Mouse (Mus musculus) olfactory bulb, adult 2 months (tissue): ENCODE data around the gene Rnf144b. TPM values are rescaled to one million over a fixed set of nuclear protein-coding genes. Genes with fewer than 3 reads are reported as not detected.
A peak's percentile ranks its signal among the peaks of the same experiment; 100 is the strongest.

Experiments
- H3K27ac ChIP-seq: fragments of 200-500 bp; 2 replicates; pipeline ENCODE4 v1.5.1; 2012; ENCODE audit warnings: low read depth, low read length; ENCODE audit not compliant: insufficient read depth
- H3K4me1 ChIP-seq: fragments of 200-500 bp; 2 replicates; pipeline ENCODE4 v1.6.1; 2012; ENCODE audit warnings: low read length; ENCODE audit not compliant: control insufficient read depth, insufficient read depth
- H3K4me3 ChIP-seq: fragments of 200-500 bp; 2 replicates; pipeline ENCODE4 v1.5.1; 2012; ENCODE audit warnings: mild to moderate bottlenecking, low read depth, low read length, moderate library complexity; ENCODE audit not compliant: insufficient read depth
- CTCF ChIP-seq: fragments of 200-500 bp; IDR thresholded peaks from 2 replicates; pipeline ENCODE4 v1.5.1; 2012; ENCODE audit warnings: low read depth, mild to moderate bottlenecking, low read length, moderate library complexity; ENCODE audit not compliant: insufficient read depth
- POLR2A ChIP-seq: fragments of 200-500 bp; IDR thresholded peaks from 2 replicates; pipeline ENCODE4 v1.6.1; 2012; ENCODE audit warnings: mild to moderate bottlenecking, low read depth, low read length, moderate library complexity; ENCODE audit not compliant: insufficient read depth
- WGBS: fragments of 180-500 bp; shearing (Covaris S2); methylation state at CpG from one replicate; pipeline ENCODE4 v1.1.7; 2018; 5-methylcytosine and 5-hydroxymethylcytosine counted together
- polyA plus RNA-seq: library from polyadenylated mRNA; stranded (reverse); fragments of >200 nt; gene quantifications from 2 replicates; pipeline ENCODE4 v1.2.4, GENCODE M21; 2012; ENCODE audit warnings: low replicate concordance; ENCODE audit not compliant: missing spikeins, insufficient read depth, insufficient read length

Rnf144b gene
- polyA plus RNA-seq, 1 experiment = not detected

DNA sequence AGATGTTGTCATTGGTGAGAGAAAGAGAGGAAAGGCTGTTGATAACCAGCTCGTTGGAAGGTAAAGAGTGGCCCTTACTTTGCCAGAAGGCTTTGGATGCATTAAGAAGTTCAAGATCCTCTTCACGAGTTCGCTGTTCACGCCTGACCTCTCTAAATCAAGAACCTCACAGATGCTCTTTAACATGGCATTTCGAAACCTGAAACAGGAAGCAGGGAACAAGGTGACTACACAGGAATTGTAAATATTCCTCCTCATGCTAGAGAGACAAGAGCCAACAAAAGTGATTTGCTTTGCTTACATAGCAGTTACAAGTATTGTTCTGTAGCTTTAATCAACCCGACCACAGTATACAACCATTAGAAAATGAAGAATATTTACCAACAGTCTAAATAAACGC lies 23.2 kb upstream of the Rnf144b start:
- Histone ChIP-seq H3K4me3 (no peak overlapping the region), H3K4me1 (peaks cover 1% of the 10 kb centered on the region; the same call in 1 of the 2 replicates), H3K27ac (no peak overlapping the region)
- no peak for TF ChIP-seq CTCF
- TF ChIP-seq POLR2A = no peak
- WGBS = 93% methylated on average over 7 of the region's 7 CpGs

DNA sequence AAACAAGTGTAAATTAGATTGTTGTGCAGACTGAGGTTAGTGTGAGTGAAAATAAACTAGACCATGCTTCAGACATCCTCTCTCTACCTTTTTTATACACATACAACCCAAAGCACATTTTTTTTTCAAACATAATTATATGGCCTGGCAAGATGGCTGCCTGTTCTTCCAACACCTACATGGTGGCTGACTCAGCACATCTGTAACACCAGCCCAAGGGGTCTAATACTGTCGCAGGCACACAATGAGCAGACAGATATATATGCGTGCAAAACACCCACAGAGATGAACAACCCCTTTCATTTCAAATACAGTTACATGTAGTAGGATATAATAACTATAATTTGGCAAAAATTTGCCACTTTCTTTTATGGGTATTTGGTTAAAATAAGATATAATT lies 21.9 kb upstream of the Rnf144b start:
- WGBS = 80% methylated on average over 2 of the region's 2 CpGs
- peaks cover 4% of the 10 kb centered on the region; the same call in 1 of the 2 replicates for H3K4me1 ChIP-seq
- TF ChIP-seq CTCF (no peak), POLR2A (no peak)
- H3K4me3 ChIP-seq = no peak overlapping the region
- no peak overlapping the region for H3K27ac ChIP-seq

DNA sequence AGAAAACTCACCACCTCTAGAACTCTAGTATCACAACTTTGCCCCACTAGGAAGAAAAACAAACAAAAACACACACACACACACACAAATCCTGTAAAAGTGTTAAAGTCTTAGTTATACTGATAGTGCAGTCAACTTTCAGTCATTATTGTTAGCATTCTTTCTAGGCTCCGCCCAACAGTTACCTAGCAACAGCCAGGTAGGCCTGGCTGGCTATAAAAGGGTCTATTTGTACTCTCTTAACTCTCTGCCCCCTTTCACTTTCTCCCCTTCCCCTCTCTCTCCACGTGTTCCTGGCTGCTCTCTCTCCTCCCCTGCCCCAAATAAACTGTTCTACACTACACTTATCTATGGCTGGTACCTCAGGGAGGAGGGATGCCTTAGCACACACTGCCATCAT lies 18.3 kb upstream of the Rnf144b start:
- TF ChIP-seq POLR2A (no peak), CTCF (no peak)
- 46% methylated on average over 2 of the region's 2 CpGs for WGBS
- H3K27ac ChIP-seq = no peak overlapping the region
- peaks cover 4% of the 10 kb centered on the region; the same call in 1 of the 2 replicates for H3K4me1 ChIP-seq
- no peak overlapping the region for H3K4me3 ChIP-seq

DNA sequence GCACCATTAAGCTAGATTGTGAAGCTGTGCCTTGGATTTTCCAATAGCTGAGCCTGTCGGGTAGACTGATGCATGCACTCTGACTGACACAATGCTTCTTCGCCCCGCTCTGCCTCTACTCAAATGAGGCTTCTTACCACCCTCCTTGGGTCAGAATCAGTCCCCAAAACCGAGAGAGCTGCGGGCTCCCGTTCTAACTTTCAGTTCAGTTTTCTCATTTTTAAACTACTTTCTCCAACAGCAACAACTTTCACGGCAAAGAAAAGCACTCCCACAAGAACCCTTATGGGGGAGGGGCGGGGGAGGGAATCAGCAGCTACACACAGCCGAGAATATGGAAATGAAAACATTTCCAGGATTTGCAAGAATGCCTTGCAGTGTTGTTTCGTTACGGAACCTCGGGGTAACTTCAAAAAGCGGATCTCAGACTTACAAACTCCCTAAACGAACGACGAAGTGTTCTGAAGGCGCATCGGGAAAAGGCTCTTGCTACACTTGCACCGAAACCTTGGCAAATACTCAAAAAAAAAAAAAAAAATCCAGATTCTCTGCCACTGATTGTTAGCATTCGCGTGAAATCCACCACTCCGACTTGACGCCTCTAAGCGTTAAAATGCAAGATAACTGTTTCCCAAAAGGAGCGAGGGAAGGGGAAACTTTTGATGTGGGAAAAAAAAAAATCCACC lies 17.5 kb upstream of the Rnf144b start:
- Histone ChIP-seq H3K4me3 (peak overlapping the region; percentile 78), H3K4me1 (peaks cover 4% of the 10 kb centered on the region; the same call in 1 of the 2 replicates), H3K27ac (0 out of 2 replicates have a peak overlapping the region, but pooled peaks have one; percentile 23)
- no peak for TF ChIP-seq CTCF
- TF ChIP-seq POLR2A = no peak
- 3% methylated on average over 25 of the region's 25 CpGs for WGBS

DNA sequence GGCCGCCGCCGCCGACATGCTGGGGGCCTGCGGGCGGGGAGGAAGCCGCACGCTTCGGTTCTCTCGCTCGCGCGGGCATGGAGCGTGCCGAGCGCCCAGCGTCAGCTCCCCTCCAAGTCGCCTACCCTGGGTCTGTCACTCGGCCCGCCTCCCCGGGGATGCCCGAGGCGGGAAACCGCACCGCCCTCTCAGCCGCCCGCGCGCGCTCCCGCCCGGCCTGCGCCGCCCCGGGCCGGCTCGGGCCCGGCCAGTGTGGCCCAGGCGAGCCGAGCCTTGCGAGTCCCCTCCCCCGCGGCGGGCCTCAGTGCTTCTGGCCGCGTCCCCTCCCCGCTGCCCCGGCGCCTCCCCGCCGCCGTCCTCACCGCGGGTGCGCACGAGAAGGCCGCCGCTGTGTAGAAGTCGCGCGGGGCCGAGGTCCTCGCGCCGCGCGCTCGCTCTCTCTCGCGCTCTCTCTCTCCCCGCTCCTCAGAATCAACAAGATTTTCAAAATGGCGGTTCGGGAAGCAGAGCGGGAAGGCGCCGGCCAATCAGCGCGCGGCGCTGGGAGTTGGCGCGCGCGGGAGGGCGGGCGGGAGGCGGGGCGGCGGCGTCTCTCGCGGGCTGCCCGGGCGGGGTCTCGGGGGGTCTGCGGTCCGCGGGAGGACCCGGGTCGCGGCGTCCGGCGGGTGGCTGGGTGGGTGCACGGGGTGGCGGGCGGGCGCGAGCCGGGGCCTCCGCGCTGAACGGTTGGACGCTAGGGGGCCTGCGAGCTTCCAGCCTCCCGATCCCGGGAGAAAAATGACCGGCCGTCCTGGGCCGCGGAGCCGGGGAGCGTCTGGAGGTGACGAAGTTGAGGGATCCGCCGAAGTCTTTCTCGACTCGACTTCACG lies 16.5 kb upstream of the Rnf144b start, which contains the start of gene Dek:
Gene Dek, minus strand, starts transcription at position 491 of the 869 bp plus-strand sequence.
- H3K4me3 ChIP-seq = peak within 1 kb of the TSS; percentile 78
- TF ChIP-seq POLR2A (peak; percentile 45; the same call in 1 of the 2 replicates), CTCF (peak; percentile 36; the same call in 1 of the 2 replicates)

DNA sequence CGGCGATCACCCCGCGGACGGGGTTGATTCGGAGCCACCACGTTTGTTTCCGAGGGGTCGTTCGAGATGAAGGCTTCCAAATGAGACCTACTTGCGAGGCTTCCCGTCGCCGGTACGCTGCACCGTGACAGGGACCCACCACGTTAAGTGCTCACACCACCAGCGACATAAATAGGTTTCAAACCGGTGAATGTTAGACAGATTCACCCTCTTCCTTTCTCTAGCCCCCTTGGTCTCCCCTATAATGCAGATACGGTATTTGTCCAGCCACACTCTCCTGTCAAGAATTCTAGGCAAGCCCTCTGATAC lies 15.9 kb upstream of the Rnf144b start:
- 1% methylated on average over 20 of the region's 20 CpGs for WGBS
- TF ChIP-seq CTCF (no peak), POLR2A (no peak)

More for the DNA sequence above, 16.5 kb upstream of the Rnf144b start, which contains the start of gene Dek:
- H3K27ac ChIP-seq = peak within 1 kb of the TSS; percentile 23; the same call in 1 of the 2 replicates
- peaks cover 4% of the 10 kb centered on the region; the same call in 1 of the 2 replicates for H3K4me1 ChIP-seq
- WGBS = under 1% methylated on average over 100 of the region's 129 CpGs

DNA sequence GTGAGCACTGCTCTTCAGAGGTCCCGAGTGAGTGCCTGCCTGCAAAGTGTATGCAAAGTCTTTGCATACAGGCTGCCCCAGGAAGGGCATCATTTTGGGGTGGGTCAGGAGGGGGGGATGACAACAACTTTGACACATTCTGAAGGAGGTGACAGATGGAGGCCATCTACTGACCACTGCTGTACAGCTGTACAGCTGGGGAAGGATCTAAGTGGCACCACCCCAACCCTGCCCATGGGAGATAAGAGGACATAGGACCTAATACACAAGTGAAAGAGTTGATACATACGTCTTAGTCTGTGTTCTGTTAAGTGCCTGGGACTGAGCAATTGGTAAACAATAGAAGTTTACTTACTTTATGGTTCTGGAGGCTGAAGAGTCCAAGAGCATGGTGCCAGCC lies 13.2 kb upstream of the Rnf144b start:
- no peak for TF ChIP-seq CTCF
- TF ChIP-seq POLR2A = no peak
- WGBS = 93% methylated on average over 2 of the region's 2 CpGs
- H3K27ac ChIP-seq = no peak overlapping the region

More for the DNA sequence above, 15.9 kb upstream of the Rnf144b start:
- peak overlapping the region; percentile 78 for H3K4me3 ChIP-seq
- peaks cover 4% of the 10 kb centered on the region; the same call in 1 of the 2 replicates for H3K4me1 ChIP-seq
- no peak overlapping the region for H3K27ac ChIP-seq

DNA sequence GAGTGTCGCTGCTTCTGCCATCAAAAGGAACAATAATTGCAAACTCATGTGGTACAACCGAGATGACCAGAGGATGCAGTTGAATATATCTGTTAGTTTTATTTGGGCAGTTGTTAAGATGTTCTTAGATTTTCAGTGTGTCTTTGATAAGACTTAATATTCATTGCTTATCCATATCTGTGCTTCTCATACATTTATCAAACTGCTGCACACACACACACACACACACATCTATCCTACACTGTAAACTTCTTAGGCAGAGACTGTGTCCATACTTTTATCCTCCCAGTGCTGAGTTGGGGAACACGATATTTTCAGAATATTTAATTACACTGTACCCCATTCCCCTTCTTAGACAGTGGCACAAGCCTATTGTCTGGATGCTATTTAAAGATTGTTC lies 11.3 kb upstream of the Rnf144b start:
- Histone ChIP-seq H3K4me1 (no peaks in the 10 kb centered on the region), H3K27ac (no peak overlapping the region), H3K4me3 (no peak overlapping the region)
- 75% methylated on average over 3 of the region's 3 CpGs for WGBS
- no peak for TF ChIP-seq CTCF
- TF ChIP-seq POLR2A = no peak

More for the DNA sequence above, 13.2 kb upstream of the Rnf144b start:
- no peak overlapping the region for H3K4me3 ChIP-seq
- peaks cover 3% of the 10 kb centered on the region; the same call in 1 of the 2 replicates for H3K4me1 ChIP-seq

DNA sequence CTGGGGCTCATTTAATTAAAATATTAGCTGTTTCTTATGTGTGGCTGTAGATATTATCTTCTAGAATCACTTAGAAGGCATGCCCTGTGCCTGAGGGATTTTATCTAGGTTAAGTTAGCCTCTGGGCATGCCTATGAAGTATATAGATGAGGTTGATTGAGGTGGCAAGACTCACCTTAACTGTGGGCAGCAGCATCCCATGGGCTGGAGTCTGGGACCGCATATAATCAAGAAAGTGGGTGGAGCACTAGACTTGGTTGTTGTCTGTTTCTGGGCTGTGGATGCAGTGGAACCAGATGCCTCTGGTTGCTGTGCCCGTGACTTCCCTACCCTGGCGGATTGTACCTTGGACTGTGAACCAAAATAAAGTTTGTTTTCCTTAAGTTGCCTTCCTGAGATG lies 10.4 kb upstream of the Rnf144b start:
- 96% methylated on average over 3 of the region's 3 CpGs for WGBS
- H3K4me1 ChIP-seq = no peaks in the 10 kb centered on the region
- no peak overlapping the region for H3K27ac ChIP-seq
- H3K4me3 ChIP-seq = no peak overlapping the region
- TF ChIP-seq POLR2A = no peak
- TF ChIP-seq CTCF = no peak
